Mouse (Mus musculus) spleen, adult 2 months (tissue): ENCODE results near the gene Gid4. TPM values are rescaled to one million over a fixed set of nuclear protein-coding genes. Genes with fewer than 3 reads are reported as not detected.

ENCODE experiments used
- DNase-seq, 2 experiments: peaks; one replicate each; pipeline versions ENCODE4 v3.0.0 to v3.0.0-alpha.2; 2012 to 2021; ENCODE audit warnings: low spot score in 2 of 2, low read depth in 1 of 2
- H3K27ac ChIP-seq: fragments of 200-500 bp; 2 replicates; pipeline ENCODE4 v1.5.1; 2012; ENCODE audit warnings: low read length, inconsistent platforms; ENCODE audit not compliant: insufficient read depth
- H3K27me3 ChIP-seq: fragments of 200-500 bp; 2 replicates; pipeline ENCODE4 v1.6.1; 2012; ENCODE audit warnings: mild to moderate bottlenecking, moderate library complexity, low read length, inconsistent platforms; ENCODE audit not compliant: control insufficient read depth, insufficient read depth
- H3K36me3 ChIP-seq: fragments of 200-500 bp; 2 replicates; pipeline ENCODE4 v1.6.1; 2012; ENCODE audit warnings: mild to moderate bottlenecking, low read length, inconsistent platforms; ENCODE audit not compliant: control insufficient read depth, insufficient read depth
- H3K4me1 ChIP-seq: fragments of 200-500 bp; 2 replicates; pipeline ENCODE4 v1.6.1; 2011; ENCODE audit warnings: inconsistent platforms; ENCODE audit not compliant: control insufficient read depth, insufficient read depth, insufficient read length
- H3K4me3 ChIP-seq: fragments of 200-500 bp; 2 replicates; pipeline ENCODE4 v1.5.1; 2011; ENCODE audit warnings: mild to moderate bottlenecking, inconsistent platforms; ENCODE audit not compliant: insufficient read depth, insufficient read length; ENCODE audit errors: extremely low read depth
- CTCF ChIP-seq: fragments of 200-500 bp; IDR thresholded peaks from 2 replicates; pipeline ENCODE4 v1.5.1; 2011; ENCODE audit warnings: mild to moderate bottlenecking, inconsistent platforms; ENCODE audit not compliant: insufficient read depth, insufficient read length, insufficient replicate concordance; ENCODE audit errors: extremely low read depth
- POLR2A ChIP-seq: fragments of 200-500 bp; IDR thresholded peaks from 2 replicates; pipeline ENCODE4 v1.6.1; 2011; ENCODE audit warnings: low read depth, low read length, inconsistent platforms
- WGBS: fragments of 180-500 bp; shearing (Covaris S2); methylation state at CpG from one replicate; pipeline ENCODE4 v1.1.7; 2018; 5-methylcytosine and 5-hydroxymethylcytosine counted together
- polyA plus RNA-seq: library from polyadenylated mRNA; depleted of rRNA; stranded (reverse); fragments of >200 nt; gene quantifications from 2 replicates; pipeline ENCODE4 v1.2.3, GENCODE M21; 2012

Gene Gid4
- polyA plus RNA-seq, 1 experiment: 10.0 TPM

GRCm38 (mm10) chr11:60384762-60385421, 32.1 kb upstream of the Gid4 start:
- H3K27me3 ChIP-seq: no peaks in the 10 kb centered on the region
- no peak overlapping the region for H3K27ac ChIP-seq
- DNase-seq: no peak
- WGBS: 56% methylated on average over 16 of the region's 16 CpGs
- no peak overlapping the region for H3K4me3 ChIP-seq
- no peaks in the 10 kb centered on the region for H3K36me3 ChIP-seq
- no peaks in the 10 kb centered on the region for H3K4me1 ChIP-seq
- TF ChIP-seq POLR2A (no peak), CTCF (no peak)

DNA sequence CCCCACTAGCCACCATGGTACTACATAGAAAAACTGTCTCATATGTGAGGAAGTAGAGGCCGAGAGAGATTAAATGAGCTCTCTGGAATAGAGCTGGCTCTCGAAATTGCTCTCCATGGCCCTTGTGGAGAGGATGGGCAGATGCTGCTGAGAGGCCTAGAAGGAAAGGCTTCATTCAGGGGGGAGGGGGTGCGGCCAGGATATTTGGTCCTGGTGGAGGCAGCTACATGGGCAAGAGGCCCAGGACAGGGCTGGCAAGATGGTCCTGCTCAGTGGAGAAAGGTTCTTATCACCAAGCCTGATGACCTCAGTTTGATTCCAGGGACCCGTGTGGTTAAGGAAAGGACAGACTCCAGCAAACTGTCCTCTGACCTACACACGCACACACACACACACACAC, 31.0 kb upstream of the Gid4 start:
- no peak for DNase-seq
- TF ChIP-seq CTCF (no peak), POLR2A (no peak)
- Histone ChIP-seq H3K36me3 (no peaks in the 10 kb centered on the region), H3K4me1 (no peaks in the 10 kb centered on the region), H3K27me3 (no peaks in the 10 kb centered on the region), H3K27ac (no peak overlapping the region), H3K4me3 (no peak overlapping the region)
- 88% methylated on average over 5 of the region's 5 CpGs for WGBS

- TF ChIP-seq CTCF (no peak), POLR2A (no peak)
- H3K27ac ChIP-seq: no peak overlapping the region
- WGBS: 86% methylated on average over 2 of the region's 2 CpGs
- no peaks in the 10 kb centered on the region for H3K4me1 ChIP-seq
- H3K36me3 ChIP-seq: no peaks in the 10 kb centered on the region
- no peak overlapping the region for H3K4me3 ChIP-seq
- no peak for DNase-seq
- H3K27me3 ChIP-seq: no peaks in the 10 kb centered on the region
Observed at GRCm38 (mm10) chr11:60387944-60388343, 29.0 kb upstream of the Gid4 start.

DNA sequence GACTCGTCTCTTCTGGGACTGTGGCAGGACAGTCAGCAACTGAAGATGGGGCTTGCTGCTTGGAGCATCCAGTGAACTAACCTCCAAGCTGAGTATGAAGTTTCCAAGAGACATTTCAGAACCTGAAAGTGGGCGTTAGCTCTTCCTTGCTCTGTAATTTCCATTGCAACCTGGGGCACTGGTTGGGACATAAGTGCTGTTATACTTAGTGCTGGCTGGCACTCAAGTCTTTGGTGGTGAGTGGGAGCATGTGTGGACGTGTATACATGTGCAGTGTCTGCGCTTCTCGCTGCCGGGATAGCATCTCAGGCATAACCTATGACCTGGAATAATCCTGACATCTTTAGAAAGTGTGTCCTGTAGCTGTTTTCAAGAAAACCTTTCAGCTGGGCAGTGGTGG, 25.6 kb upstream of the Gid4 start:
- H3K27me3 ChIP-seq: no peaks in the 10 kb centered on the region
- H3K27ac ChIP-seq: no peak overlapping the region
- no peaks in the 10 kb centered on the region for H3K36me3 ChIP-seq
- no peak for DNase-seq
- TF ChIP-seq POLR2A (no peak), CTCF (no peak)
- 82% methylated on average over 6 of the region's 6 CpGs for WGBS
- H3K4me3 ChIP-seq: no peak overlapping the region
- H3K4me1 ChIP-seq: no peaks in the 10 kb centered on the region

DNA sequence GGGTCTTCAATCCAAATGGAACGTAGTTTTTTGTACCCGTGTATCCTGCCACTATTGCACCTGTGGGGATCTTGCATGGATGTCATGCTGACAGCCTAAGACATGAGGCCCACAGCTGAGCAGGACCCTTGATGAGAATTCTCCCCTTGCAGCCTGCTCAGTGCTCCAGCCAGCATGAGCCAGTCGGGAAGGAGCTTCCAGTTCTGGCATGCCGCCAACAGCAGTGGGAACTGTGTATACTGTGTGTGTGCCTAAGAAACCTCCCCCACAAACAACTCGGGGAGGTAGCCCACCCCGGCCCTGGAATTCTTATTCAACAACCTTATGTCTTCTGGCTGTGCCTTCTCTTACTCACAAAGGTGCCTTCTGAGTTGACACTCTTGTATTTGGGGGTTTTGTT, 20.4 kb upstream of the Gid4 start:
- H3K4me3 ChIP-seq: no peak overlapping the region
- WGBS: 88% methylated on average over 6 of the region's 6 CpGs
- TF ChIP-seq CTCF (no peak), POLR2A (no peak)
- DNase-seq: no peak
- H3K4me1 ChIP-seq: no peaks in the 10 kb centered on the region
- no peak overlapping the region for H3K27ac ChIP-seq
- no peaks in the 10 kb centered on the region for H3K27me3 ChIP-seq
- H3K36me3 ChIP-seq: peaks cover 11% of the 10 kb centered on the region

GRCm38 (mm10) chr11:60397172-60397571, 19.8 kb upstream of the Gid4 start:
- Histone ChIP-seq H3K27ac (no peak overlapping the region), H3K27me3 (no peaks in the 10 kb centered on the region), H3K4me1 (no peaks in the 10 kb centered on the region), H3K4me3 (no peak overlapping the region), H3K36me3 (peaks cover 13% of the 10 kb centered on the region)
- WGBS: 93% methylated on average over 2 of the region's 2 CpGs
- no peak for DNase-seq
- TF ChIP-seq POLR2A: no peak
- TF ChIP-seq CTCF: no peak

DNA sequence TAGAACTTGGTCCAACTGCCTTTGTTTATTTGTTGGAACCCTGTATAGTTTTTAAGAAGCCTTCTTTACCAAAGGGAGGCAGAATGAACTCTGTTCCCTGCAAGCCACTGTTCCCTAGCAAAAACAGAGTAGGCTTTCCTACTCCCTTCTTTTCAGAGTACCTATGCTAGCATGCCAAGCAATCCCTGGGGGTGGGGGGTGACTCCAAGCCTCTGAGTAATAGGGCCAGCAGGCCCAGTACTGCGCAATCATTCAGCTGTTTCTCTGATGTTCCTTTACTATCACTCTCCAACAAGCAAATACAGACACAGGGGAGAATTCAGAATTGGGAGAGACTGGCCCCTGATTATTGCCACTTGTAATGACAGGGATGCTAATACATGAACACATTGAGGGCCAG, 10.3 kb upstream of the Gid4 start:
- TF ChIP-seq POLR2A (no peak), CTCF (no peak)
- DNase-seq: no peak
- Histone ChIP-seq H3K4me3 (no peak overlapping the region), H3K27me3 (no peaks in the 10 kb centered on the region), H3K36me3 (peaks cover 39% of the 10 kb centered on the region), H3K4me1 (no peaks in the 10 kb centered on the region), H3K27ac (no peak overlapping the region)
- 98% methylated on average over 1 of the region's 1 CpGs for WGBS
